Mouse (Mus musculus) left cerebral cortex, postnatal 14 days (tissue): Measurements from ENCODE around the gene Gpr155. TPM values are rescaled to one million over a fixed set of nuclear protein-coding genes. Genes with fewer than 3 reads are reported as not detected.
A peak's percentile ranks its signal among the peaks of the same experiment; 100 is the strongest.

ENCODE experiments used
- DNase-seq, 2 experiments: peaks; one replicate each; pipeline ENCODE4 v3.0.0; 2021 to 2022; ENCODE audit warnings: low spot score in 2 of 2, mixed read lengths in 1 of 2
- intact Hi-C: fragments of 180-260 bp; cut with DNase I; formaldehyde crosslinking; loops from one replicate; pipeline ENCODE4 v1.15.1; 2025
- total RNA-seq, 2 experiments: library from RNA; stranded (reverse); gene quantifications; 2 replicates each; pipeline ENCODE4 v1.2.3; 2021

Gene Gpr155
- total RNA-seq, 2 experiments from 2014 or later = 31.3 to 37.2 TPM

DNA sequence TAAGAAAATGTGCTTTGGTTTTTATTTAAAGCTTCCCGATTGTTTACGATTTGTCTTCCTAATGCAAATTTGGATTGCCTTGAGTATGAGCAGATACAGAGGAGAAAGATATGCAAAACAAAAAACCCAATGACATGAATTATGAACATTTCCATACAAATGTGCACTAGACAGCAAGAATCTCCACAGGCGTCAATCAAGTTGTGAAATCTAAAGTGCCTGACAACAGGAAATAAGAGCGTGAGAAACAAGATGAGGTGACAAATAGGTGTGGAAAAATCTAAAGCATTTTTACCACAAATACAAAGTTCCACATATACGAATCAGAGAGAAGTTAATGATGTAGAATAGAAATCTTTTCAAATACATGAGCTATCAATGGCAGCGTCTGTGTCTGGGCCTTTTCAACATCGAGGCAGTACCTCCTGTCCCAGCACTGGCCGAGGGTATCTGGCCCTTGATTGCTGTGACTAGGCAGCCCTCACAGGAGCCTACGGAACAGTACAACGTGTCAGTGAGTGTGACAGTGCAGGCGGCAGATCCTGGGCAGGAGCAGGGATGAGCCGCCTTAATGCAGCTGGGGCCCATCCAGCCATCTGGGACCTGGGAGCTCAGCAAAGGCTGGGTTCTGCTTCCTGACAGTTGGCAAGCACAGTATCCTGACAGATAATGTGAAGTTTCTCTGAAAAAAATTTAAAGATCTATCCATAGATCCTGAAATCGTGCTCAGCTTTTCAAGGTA lies 39.9 kb downstream of the Gpr155 start:
- intact Hi-C loops = no loop called here
- peak; percentile 28 to 54 for DNase-seq

GRCm38 (mm10) chr2:73345204-73345603 lies 41.2 kb downstream of the Gpr155 start:
- intact Hi-C loops = no loop called here
- no peak for DNase-seq

DNA sequence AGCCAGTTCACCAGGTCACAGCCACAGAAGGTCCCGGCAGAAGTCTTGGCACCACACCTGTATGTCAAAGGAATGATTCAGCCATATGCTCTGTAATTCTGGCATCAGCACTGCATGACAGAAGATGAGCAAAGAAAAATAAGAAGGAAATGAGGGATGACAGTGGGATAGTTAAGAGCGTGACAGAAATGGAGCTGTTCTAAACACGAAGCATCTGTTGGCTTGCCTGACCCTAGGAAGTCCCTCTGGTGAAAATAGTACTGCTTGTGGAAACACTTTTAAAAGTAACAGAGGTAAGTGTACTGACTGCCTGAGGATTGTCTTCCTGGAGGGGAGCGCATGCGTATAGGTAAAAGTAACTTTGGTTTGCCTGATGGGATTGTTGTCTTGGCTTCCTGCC lies 42.7 kb downstream of the Gpr155 start:
- no peak for DNase-seq
- intact Hi-C loops = no loop called here

DNA sequence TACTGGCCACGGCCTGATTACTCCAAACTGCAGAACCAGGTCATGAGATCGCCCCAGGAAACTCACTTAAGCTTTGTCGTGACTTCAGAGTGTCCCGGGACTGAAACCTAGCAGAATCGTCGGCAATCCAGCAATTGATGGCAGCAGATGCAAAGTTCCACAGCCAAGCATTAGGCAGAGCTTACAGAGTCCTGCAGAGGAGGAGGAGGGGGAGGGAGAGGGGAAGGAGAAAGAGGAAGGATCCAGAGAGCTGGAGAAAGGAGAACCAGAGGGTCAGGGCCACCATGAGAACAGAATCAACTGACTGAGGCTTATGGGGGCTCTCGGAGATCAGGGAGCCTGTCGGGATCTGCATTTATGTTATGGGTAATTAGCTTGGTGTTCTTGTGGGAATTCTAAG lies 48.0 kb downstream of the Gpr155 start:
- intact Hi-C loops = no loop called here
- no peak for DNase-seq

- no peak for DNase-seq
- intact Hi-C loops = no loop called here
Observed at GRCm38 (mm10) chr2:73335949-73336348, 50.4 kb downstream of the Gpr155 start.

- DNase-seq = no peak
- intact Hi-C loops = no loop called here
Observed at GRCm38 (mm10) chr2:73325871-73326270, 60.5 kb downstream of the Gpr155 start.

GRCm38 (mm10) chr2:73322991-73323390 lies 63.4 kb downstream of the Gpr155 start:
- intact Hi-C loops = no loop called here
- DNase-seq = no peak

GRCm38 (mm10) chr2:73319218-73319617 lies 67.2 kb downstream of the Gpr155 start:
- DNase-seq = no peak
- intact Hi-C loops = no loop called here

GRCm38 (mm10) chr2:73317426-73317825 lies 68.9 kb downstream of the Gpr155 start:
- intact Hi-C loops = no loop called here
- DNase-seq = no peak

GRCm38 (mm10) chr2:73314311-73314710 lies 72.1 kb downstream of the Gpr155 start:
- DNase-seq = no peak
- intact Hi-C loops = loop anchor here (5.0 kb wide), 1 partner anchor 73 kb away; the partner anchor contains the start of gene Gpr155

- intact Hi-C loops = loop anchor here (5.0 kb wide), 1 partner anchor 74 kb away; the partner anchor contains the start of gene Gpr155
- DNase-seq = peak in 1 of 2 experiments; percentile 17
Observed at GRCm38 (mm10) chr2:73313117-73313501, 73.3 kb downstream of the Gpr155 start.

- peak; percentile 95 to 96 for DNase-seq
- intact Hi-C loops = loop anchor here (5.0 kb wide), 1 partner anchor 75 kb away; the partner anchor contains the start of gene Gpr155
Observed at GRCm38 (mm10) chr2:73312152-73313116, 73.9 kb downstream of the Gpr155 start, which contains the start of the genes Scrn3 and Cir1. Gene Scrn3, plus strand, starts transcription at chr2:73312601. Gene Cir1, minus strand, starts transcription at chr2:73312701.

DNA sequence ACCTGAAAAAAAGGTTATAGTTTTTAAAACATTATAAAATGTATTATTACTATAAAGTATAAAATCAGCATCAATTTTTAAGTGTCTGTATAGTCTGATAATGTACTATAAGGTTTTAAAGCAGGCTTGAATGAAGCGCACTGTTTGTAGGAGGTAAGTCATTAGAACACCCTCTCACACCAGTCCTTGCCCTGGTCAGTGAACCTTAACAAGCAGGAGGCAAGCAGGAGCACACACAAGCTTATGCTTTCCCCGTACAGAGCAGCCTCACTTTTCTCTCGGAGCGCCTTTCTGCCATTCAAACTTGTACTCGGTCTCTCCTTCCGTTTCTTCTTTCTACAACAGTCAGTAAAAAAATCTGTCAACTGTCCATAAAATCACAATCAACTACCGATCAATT lies 80.4 kb downstream of the Gpr155 start:
- intact Hi-C loops = no loop called here
- no peak for DNase-seq

- intact Hi-C loops = no loop called here
- DNase-seq = no peak
Observed at GRCm38 (mm10) chr2:73304506-73304905, 81.9 kb downstream of the Gpr155 start.

DNA sequence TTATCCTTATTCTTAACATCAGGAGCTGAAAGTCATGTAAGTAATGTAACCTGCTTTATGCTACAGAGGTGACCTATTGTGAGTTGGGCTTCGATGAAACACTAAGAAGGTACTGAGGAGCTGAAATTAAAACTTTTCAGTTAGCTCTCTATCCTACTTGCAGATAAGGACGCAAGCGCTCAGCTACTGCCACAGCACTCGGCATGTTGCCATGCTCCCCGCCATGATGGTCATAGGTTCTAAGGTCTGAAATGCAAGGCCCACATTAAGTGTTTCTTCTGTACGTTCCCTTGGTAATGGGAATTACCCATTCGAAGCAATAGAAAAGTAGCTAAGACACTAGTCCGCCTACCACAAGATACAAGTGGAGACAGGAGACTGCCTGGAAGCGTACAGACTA lies 83.7 kb downstream of the Gpr155 start:
- no peak for DNase-seq
- intact Hi-C loops = no loop called here

GRCm38 (mm10) chr2:73301979-73302378 lies 84.4 kb downstream of the Gpr155 start:
- intact Hi-C loops = no loop called here
- DNase-seq = no peak

DNA sequence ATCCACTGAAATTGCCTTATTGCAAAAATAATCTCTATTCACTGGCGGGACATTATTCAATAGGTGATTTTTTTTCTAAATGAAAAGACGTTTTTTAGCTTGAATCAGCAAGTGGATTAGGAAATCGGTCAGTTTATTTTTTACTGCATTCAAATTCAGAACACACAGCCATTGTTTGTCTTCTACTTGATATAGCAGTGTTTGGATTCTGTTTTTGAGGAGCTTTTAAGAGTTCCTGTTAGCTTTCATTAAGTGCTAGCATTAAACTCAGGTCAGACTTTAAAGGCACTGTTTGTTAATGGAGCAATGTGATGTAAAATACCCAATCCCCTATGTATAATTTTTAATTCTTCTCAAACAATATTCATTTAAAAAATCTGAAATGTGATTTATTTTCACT lies 87.5 kb downstream of the Gpr155 start:
- intact Hi-C loops = no loop called here

GRCm38 (mm10) chr2:73298154-73298553 lies 88.2 kb downstream of the Gpr155 start:
- intact Hi-C loops = no loop called here
- DNase-seq = no peak

More for the DNA sequence above, 87.5 kb downstream of the Gpr155 start:
- DNase-seq = no peak

GRCm38 (mm10) chr2:73295023-73295422 lies 91.3 kb downstream of the Gpr155 start:
- intact Hi-C loops = no loop called here
- DNase-seq = no peak
